Mouse (Mus musculus): ENCODE measurements around the gene Rpl10a. TPM values are rescaled to one million over a fixed set of nuclear protein-coding genes. Genes with fewer than 3 reads are reported as not detected.
"Not testable (repeated sequence)": the region's sequence is repeated elsewhere in the genome, so short reads cannot be mapped to it uniquely, and the experiment has no call there.

Rpl10a gene
- polyA plus RNA-seq, 1 experiment from 2014 or later = 279 TPM

GRCm38 (mm10) chr17:28313212-28313879, 14.9 kb upstream of the Rpl10a start, which contains the start of gene Fance:
TSS of gene Fance (plus strand) at chr17:28313519.
- under 1% methylated on average over 69 of the region's 69 CpGs for whole genome bisulfite sequencing

GRCm38 (mm10) chr17:28313880-28314225, 14.4 kb upstream of the Rpl10a start:
- H3K4me1 ChIP-seq (ENCODE audit: control insufficient read depth, insufficient read depth, low read length) = peaks cover 6% of the 10 kb centered on the region
- H3K4me2 ChIP-seq (ENCODE audit: low read depth, low read length) = peak overlapping the region; percentile 92
- H3K9me3 ChIP-seq (replicated peaks; ENCODE audit: control insufficient read depth, low read length) = no peaks in the 10 kb centered on the region
- ATAC-seq (replicated peaks; ENCODE audit: extremely low read depth, insufficient read depth, low FRiP score) = peak; percentile 28
- peak overlapping the region; percentile 95 for H3K9ac ChIP-seq (ENCODE audit: low read length)
- H3K27ac ChIP-seq (ENCODE audit: low read length) = peak overlapping the region; percentile 94
- no peaks in the 10 kb centered on the region for H3K27me3 ChIP-seq (ENCODE audit: control insufficient read depth, insufficient read depth, low read length)
- WGBS = 2% methylated on average over 11 of the region's 11 CpGs
- peak overlapping the region; percentile 93 for H3K4me3 ChIP-seq (ENCODE audit: low read length)
- peaks cover 22% of the 10 kb centered on the region for H3K36me3 ChIP-seq (ENCODE audit: control insufficient read depth, insufficient read depth)

More at GRCm38 (mm10) chr17:28313212-28313879, 14.9 kb upstream of the Rpl10a start, which contains the start of gene Fance:
- peak within 1 kb of the TSS; percentile 95 for H3K9ac ChIP-seq (ENCODE audit: low read length)
- H3K9me3 ChIP-seq (replicated peaks; ENCODE audit: control insufficient read depth, low read length) = no peaks in the 10 kb centered on the region
- H3K4me1 ChIP-seq (ENCODE audit: control insufficient read depth, insufficient read depth, low read length) = peaks cover 10% of the 10 kb centered on the region
- ATAC-seq (replicated peaks; ENCODE audit: extremely low read depth, insufficient read depth, low FRiP score) = peak; percentile 98
- H3K27ac ChIP-seq (ENCODE audit: low read length) = peak within 1 kb of the TSS; percentile 94
- peak within 1 kb of the TSS; percentile 93 for H3K4me3 ChIP-seq (ENCODE audit: low read length)
- H3K36me3 ChIP-seq (ENCODE audit: control insufficient read depth, insufficient read depth) = peaks cover 19% of the 10 kb centered on the region
- H3K4me2 ChIP-seq (ENCODE audit: low read depth, low read length) = peak within 1 kb of the TSS; percentile 92
- no peaks in the 10 kb centered on the region for H3K27me3 ChIP-seq (ENCODE audit: control insufficient read depth, insufficient read depth, low read length)

GRCm38 (mm10) chr17:28315611-28316160, 12.6 kb upstream of the Rpl10a start:
- no peak overlapping the region for H3K27ac ChIP-seq (ENCODE audit: low read length)
- peaks cover 6% of the 10 kb centered on the region for H3K4me1 ChIP-seq (ENCODE audit: control insufficient read depth, insufficient read depth, low read length)
- H3K36me3 ChIP-seq (ENCODE audit: control insufficient read depth, insufficient read depth) = peaks cover 25% of the 10 kb centered on the region
- no peaks in the 10 kb centered on the region for H3K9me3 ChIP-seq (replicated peaks; ENCODE audit: control insufficient read depth, low read length)
- no peaks in the 10 kb centered on the region for H3K27me3 ChIP-seq (ENCODE audit: control insufficient read depth, insufficient read depth, low read length)
- WGBS = 80% methylated on average over 20 of the region's 20 CpGs
- no peak overlapping the region for H3K9ac ChIP-seq (ENCODE audit: low read length)
- H3K4me2 ChIP-seq (ENCODE audit: low read depth, low read length) = no peak overlapping the region
- no peak overlapping the region for H3K4me3 ChIP-seq (ENCODE audit: low read length)
- ATAC-seq (replicated peaks; ENCODE audit: extremely low read depth, insufficient read depth, low FRiP score) = no peak

- peaks cover 28% of the 10 kb centered on the region for H3K36me3 ChIP-seq (ENCODE audit: control insufficient read depth, insufficient read depth)
- H3K4me2 ChIP-seq (ENCODE audit: low read depth, low read length) = no peak overlapping the region
Observed at GRCm38 (mm10) chr17:28316476-28316875, 11.8 kb upstream of the Rpl10a start.

GRCm38 (mm10) chr17:28317091-28317490, 11.2 kb upstream of the Rpl10a start:
- H3K9ac ChIP-seq (ENCODE audit: low read length) = no peak overlapping the region
- H3K4me2 ChIP-seq (ENCODE audit: low read depth, low read length) = no peak overlapping the region
- no peak for ATAC-seq (replicated peaks; ENCODE audit: extremely low read depth, insufficient read depth, low FRiP score)
- H3K4me3 ChIP-seq (ENCODE audit: low read length) = no peak overlapping the region
- no peaks in the 10 kb centered on the region for H3K9me3 ChIP-seq (replicated peaks; ENCODE audit: control insufficient read depth, low read length)
- WGBS = 79% methylated on average over 8 of the region's 8 CpGs
- peaks cover 6% of the 10 kb centered on the region for H3K4me1 ChIP-seq (ENCODE audit: control insufficient read depth, insufficient read depth, low read length)
- no peak overlapping the region for H3K27ac ChIP-seq (ENCODE audit: low read length)
- peaks cover 30% of the 10 kb centered on the region for H3K36me3 ChIP-seq (ENCODE audit: control insufficient read depth, insufficient read depth)
- no peaks in the 10 kb centered on the region for H3K27me3 ChIP-seq (ENCODE audit: control insufficient read depth, insufficient read depth, low read length)

More at GRCm38 (mm10) chr17:28316476-28316875, 11.8 kb upstream of the Rpl10a start:
- Histone ChIP-seq H3K27me3 (ENCODE audit: control insufficient read depth, insufficient read depth, low read length) (no peaks in the 10 kb centered on the region), H3K4me1 (ENCODE audit: control insufficient read depth, insufficient read depth, low read length) (peaks cover 6% of the 10 kb centered on the region), H3K9ac (ENCODE audit: low read length) (no peak overlapping the region), H3K9me3 (replicated peaks; ENCODE audit: control insufficient read depth, low read length) (no peaks in the 10 kb centered on the region), H3K4me3 (ENCODE audit: low read length) (no peak overlapping the region), H3K27ac (ENCODE audit: low read length) (no peak overlapping the region)
- ATAC-seq (replicated peaks; ENCODE audit: extremely low read depth, insufficient read depth, low FRiP score) = no peak
- 93% methylated on average over 9 of the region's 9 CpGs for whole genome bisulfite sequencing

GRCm38 (mm10) chr17:28317725-28318124, 10.5 kb upstream of the Rpl10a start:
- Histone ChIP-seq H3K27ac (ENCODE audit: low read length) (no peak overlapping the region), H3K4me2 (ENCODE audit: low read depth, low read length) (no peak overlapping the region), H3K27me3 (ENCODE audit: control insufficient read depth, insufficient read depth, low read length) (no peaks in the 10 kb centered on the region), H3K4me1 (ENCODE audit: control insufficient read depth, insufficient read depth, low read length) (peaks cover 6% of the 10 kb centered on the region), H3K4me3 (ENCODE audit: low read length) (no peak overlapping the region), H3K36me3 (ENCODE audit: control insufficient read depth, insufficient read depth) (peaks cover 30% of the 10 kb centered on the region), H3K9ac (ENCODE audit: low read length) (no peak overlapping the region), H3K9me3 (replicated peaks; ENCODE audit: control insufficient read depth, low read length) (no peaks in the 10 kb centered on the region)
- no peak for ATAC-seq (replicated peaks; ENCODE audit: extremely low read depth, insufficient read depth, low FRiP score)
- 88% methylated on average over 9 of the region's 9 CpGs for WGBS

- peaks cover 3% of the 10 kb centered on the region; the same call in 1 of the 2 replicates for H3K9me3 ChIP-seq (replicated peaks; ENCODE audit: control insufficient read depth, low read length)
- WGBS = 87% methylated on average over 4 of the region's 4 CpGs
- no peak overlapping the region for H3K27ac ChIP-seq (ENCODE audit: low read length)
- H3K4me3 ChIP-seq (ENCODE audit: low read length) = no peak overlapping the region
- no peak for ATAC-seq (replicated peaks; ENCODE audit: extremely low read depth, insufficient read depth, low FRiP score)
- H3K36me3 ChIP-seq (ENCODE audit: control insufficient read depth, insufficient read depth) = peaks cover 34% of the 10 kb centered on the region
- H3K4me1 ChIP-seq (ENCODE audit: control insufficient read depth, insufficient read depth, low read length) = no peaks in the 10 kb centered on the region
- H3K9ac ChIP-seq (ENCODE audit: low read length) = no peak overlapping the region
- no peaks in the 10 kb centered on the region for H3K27me3 ChIP-seq (ENCODE audit: control insufficient read depth, insufficient read depth, low read length)
- H3K4me2 ChIP-seq (ENCODE audit: low read depth, low read length) = no peak overlapping the region
Observed at GRCm38 (mm10) chr17:28321700-28322099, 6.6 kb upstream of the Rpl10a start.

GRCm38 (mm10) chr17:28323786-28324185, 4.5 kb upstream of the Rpl10a start:
- Histone ChIP-seq H3K4me3 (ENCODE audit: low read length) (no peak overlapping the region), H3K9ac (ENCODE audit: low read length) (no peak overlapping the region), H3K27me3 (ENCODE audit: control insufficient read depth, insufficient read depth, low read length) (no peaks in the 10 kb centered on the region), H3K4me2 (ENCODE audit: low read depth, low read length) (no peak overlapping the region), H3K4me1 (ENCODE audit: control insufficient read depth, insufficient read depth, low read length) (peaks cover 5% of the 10 kb centered on the region; the same call in 1 of the 2 replicates), H3K36me3 (ENCODE audit: control insufficient read depth, insufficient read depth) (peaks cover 19% of the 10 kb centered on the region), H3K27ac (ENCODE audit: low read length) (no peak overlapping the region), H3K9me3 (replicated peaks; ENCODE audit: control insufficient read depth, low read length) (peaks cover 3% of the 10 kb centered on the region; the same call in 1 of the 2 replicates)
- no peak for ATAC-seq (replicated peaks; ENCODE audit: extremely low read depth, insufficient read depth, low FRiP score)
- 82% methylated on average over 8 of the region's 8 CpGs for WGBS

GRCm38 (mm10) chr17:28324416-28324815, 3.9 kb upstream of the Rpl10a start:
- H3K36me3 ChIP-seq (ENCODE audit: control insufficient read depth, insufficient read depth) = peaks cover 17% of the 10 kb centered on the region
- not testable (repeated sequence) for H3K9me3 ChIP-seq (replicated peaks; ENCODE audit: control insufficient read depth, low read length); H3K4me1 ChIP-seq (ENCODE audit: control insufficient read depth, insufficient read depth, low read length); H3K9ac ChIP-seq (ENCODE audit: low read length); H3K4me3 ChIP-seq (ENCODE audit: low read length); H3K27ac ChIP-seq (ENCODE audit: low read length); ATAC-seq (replicated peaks; ENCODE audit: extremely low read depth, insufficient read depth, low FRiP score); H3K4me2 ChIP-seq (ENCODE audit: low read depth, low read length); H3K27me3 ChIP-seq (ENCODE audit: control insufficient read depth, insufficient read depth, low read length)
- 91% methylated on average over 7 of the region's 7 CpGs for WGBS

Data from heart, embryonic 16.5 days (tissue).